Mouse (Mus musculus) retina, postnatal 1 day (tissue): ENCODE data around the gene Rufy3.
A peak's percentile ranks its signal among the peaks of the same experiment; 100 is the strongest.
"Not testable (repeated sequence)": the region's sequence is repeated elsewhere in the genome, so short reads cannot be mapped to it uniquely, and the experiment has no call there.

Experiments
- DNase-seq: peaks from one replicate; pipeline ENCODE4 v3.0.0-alpha.2; 2012

The Rufy3 gene

DNA sequence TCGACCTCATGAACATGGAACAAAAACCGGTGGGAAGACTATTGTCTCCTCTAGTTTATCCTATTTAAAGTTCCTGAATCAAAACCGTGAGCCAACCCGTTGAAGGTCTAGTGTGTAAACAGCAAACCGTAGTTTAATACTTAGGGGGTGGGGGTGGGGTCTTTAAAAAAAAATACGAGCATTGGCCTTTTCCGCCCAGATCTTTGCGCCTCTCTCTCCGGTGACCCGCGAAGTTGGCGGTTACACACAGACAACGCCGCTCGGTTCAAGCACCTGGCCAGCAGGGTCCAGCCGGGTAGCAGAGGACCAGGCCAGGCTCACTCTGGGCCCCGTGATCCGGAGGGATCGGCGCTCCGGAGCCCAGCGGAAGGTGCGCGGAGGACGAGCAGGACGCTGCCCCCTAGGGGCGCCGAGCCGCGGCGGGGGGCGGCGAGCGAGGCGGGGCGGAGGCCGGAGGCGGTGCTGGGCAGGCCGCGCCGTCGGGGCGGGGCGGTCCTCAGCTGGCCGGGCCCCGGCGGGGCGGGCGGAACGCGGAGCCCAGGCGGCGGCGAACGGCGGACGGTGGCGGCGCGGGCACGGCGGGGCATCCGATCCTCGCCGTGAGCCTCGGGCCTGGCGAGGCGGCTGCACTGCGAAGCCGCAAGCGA lies at the start of gene Rufy3:
TSS of gene Rufy3 (plus strand) at position 540 of the 647 bp plus-strand sequence.
- DNase-seq, result peak; percentile 89

DNA sequence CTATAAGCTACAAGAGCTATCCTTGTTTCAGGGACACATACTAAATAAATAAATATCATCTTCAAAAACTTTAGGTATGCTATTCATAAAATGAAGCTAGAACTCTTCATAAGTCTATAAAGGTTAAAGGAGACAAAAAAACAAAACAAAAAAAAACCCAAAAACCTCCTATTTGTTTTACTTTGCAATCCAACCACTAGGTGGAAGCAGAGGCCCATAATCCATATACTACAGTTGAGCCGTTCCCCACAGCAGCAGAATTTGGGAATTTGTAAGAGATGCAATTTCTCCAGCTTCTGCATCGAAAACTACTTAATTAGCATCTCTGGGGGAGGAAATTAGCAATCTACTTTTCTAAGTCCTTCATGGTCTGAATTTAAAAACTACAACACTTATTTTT lies 45.6 kb upstream of the Rufy3 start:
- DNase-seq, result peak; percentile 67

DNA sequence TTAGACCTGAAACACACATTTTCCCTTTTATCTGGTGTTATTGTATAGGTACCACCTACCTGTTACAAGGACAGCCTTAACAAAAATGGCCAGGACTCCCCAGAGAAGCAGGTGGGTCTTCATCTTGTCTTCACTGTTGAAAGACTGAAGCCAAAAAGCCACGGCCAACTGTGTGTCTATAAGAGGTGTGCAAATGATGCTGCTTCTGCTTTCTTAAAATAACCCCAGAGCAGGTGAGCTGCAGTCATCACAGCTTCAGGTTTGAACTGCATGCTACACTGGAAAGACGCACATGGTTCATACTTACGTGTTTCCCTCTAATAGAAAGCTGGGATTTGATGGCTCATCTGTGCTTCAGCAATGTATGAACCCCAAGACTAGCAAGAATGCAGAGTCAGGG lies 37.2 kb upstream of the Rufy3 start, which contains the start of gene Jchain:
TSS of gene Jchain (minus strand) at position 235 of the 400 bp plus-strand sequence.
- no peak for DNase-seq

DNA sequence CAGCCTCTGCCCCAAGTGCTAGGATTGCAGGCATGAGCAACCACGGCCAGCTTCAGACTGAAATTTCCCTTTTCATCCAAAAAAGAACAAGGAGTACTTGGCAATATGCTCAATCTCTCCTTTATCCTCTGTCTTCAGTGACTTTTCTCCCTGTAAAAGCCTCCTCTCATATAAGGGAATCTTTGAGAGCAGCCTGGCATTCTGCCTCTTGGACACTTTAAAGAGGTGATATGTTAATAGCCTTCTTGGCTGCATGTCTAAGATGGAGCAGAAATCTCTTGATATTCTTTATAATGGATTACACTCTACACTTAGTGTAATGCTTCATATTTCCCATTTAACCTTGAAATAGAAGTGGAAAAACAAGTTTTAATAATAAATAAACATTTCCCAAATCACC lies 33.9 kb upstream of the Rufy3 start:
- DNase-seq, result no peak

DNA sequence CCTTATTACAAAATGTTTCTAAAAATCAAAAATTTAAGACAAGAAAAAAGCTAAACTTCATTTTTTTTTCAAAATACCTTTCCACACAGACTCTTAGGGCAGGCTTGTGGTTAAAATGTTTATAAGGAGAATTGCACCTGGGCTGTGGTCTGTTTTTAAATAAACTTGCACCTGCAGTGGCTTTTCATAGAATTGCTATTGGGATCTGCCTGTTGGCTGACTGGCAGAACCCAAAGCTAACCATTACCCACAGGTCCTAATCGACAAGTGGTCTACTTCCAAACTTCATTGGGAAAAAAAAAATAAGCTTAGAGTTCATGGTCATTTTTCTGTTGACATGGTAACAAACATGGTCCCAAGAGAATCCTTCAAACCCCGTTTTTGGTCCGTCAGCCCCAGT lies 30.1 kb upstream of the Rufy3 start:
- no peak for DNase-seq

DNA sequence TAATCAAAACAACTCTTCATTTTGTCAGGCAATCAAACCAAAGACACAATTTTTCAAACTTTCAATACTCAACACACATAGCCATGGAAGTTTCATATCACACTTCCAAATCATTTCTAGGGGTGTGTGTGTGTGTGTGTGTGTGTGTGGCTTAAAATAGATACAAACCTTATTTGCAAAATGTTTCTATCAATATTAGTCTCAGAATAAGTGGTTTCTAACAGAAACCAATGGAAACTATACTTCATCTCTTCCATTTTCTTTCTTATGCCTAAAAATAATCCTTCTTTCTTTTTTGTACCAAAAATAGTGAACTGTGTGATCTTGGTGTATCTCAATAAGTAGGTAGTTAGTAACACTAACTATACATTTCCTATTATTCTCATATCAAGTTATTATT lies 24.0 kb upstream of the Rufy3 start:
- DNase-seq, result no peak

DNA sequence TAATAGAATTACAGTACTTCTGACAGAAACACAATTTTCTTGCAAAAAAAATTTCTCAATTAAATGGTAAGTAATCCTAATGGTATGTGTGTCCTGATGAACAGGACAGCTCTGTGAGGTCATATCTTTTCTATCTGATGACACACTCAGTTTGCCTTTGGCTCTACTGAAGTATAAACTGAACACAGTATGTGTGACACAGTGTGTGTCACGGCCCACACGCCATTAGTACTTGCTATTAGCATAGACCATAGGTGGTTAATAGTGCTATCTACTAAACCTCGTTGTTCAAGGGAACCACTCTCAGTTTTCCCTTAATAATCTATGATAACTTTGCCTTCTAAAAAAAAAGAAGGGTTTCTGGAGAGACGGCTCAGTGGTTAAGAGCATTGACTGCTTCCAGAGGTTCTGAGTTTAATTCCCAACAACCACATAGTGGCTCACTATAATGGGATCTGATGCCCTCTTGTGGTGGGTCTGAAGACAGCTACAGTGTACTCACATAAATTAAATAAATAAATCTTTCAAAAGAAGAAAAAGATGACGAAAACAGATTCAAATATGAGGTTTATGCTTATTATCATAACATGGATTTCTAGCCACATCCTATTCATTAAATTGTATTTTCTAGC lies 22.1 kb upstream of the Rufy3 start:
- DNase-seq, result peak; percentile 69

DNA sequence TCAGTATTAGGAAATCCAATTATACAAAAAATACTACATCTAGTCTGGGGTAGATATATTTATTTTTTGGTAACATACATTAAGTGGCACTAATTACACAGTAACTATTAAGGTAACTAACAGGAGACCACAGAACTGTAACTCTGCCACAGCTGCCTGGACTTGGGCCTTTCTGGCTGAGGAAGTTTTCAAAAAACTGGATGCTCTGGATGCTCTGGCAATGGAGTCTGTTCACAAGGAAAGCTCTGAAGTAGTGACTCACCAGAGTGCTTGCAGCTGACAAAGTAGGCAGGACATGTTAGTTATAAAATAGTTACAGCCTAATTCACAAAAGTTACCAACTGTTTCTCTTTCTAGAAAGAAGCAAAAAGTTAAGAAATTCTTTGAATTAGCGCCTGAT lies 20.4 kb upstream of the Rufy3 start:
- DNase-seq, result not testable (repeated sequence)

DNA sequence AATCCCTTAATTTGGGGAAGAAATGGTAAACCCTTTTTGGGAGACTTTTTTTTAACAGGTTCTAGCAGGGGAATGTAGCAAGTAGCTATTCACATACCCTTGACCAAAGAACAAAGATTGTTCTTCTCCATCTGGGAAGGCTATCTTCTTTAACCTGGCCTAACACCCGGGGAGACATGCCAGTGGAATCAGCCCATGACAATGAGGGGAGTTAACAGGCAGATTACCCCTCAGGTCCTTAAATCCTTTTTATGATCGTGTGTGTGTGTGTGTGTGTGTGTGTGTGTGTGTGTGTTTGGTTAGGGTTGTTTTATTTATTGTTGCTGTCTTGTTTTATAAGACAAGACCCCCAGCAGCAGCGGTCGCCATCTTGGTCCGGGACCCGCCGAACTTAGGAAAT lies 19.3 kb upstream of the Rufy3 start:
- DNase-seq, result no peak

DNA sequence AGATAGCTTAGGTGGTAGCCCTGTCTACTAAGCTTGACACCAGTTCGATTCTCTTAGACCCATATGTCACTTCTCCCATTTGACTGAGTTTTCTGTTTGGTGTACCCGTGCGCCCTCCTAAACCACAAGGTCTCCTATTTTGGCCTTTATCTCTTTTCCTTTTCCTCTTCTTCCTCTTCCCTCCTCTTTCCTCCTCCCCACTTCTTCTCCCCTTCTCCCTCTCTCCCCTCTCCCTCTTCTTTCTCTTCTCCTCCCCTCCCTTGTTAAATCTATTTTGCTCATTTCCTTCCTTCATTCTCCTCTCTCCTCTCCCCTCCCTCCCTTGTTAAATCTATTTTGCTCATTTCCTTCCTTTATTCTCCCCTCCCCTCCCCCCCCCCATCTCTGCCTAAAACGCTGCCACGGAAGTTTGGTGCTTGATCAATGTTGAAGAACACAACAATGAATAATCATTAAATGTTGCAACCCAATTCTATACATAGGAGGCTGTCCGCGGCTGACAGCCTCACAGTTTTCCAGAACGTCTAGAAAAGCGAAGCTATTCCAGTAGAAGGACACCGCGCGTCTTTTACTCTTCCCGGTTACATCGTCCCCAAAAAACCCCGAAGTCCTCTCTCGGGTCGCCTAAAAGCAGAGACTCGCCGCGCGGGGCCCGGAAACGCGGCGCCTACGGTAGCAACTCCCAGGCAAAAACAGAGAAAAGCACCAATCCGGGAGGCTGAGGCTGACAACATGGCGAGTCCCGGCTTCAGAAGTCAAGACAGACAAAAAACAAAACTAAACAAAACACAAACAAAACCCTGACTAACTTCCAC lies 11.4 kb upstream of the Rufy3 start:
- no peak for DNase-seq

DNA sequence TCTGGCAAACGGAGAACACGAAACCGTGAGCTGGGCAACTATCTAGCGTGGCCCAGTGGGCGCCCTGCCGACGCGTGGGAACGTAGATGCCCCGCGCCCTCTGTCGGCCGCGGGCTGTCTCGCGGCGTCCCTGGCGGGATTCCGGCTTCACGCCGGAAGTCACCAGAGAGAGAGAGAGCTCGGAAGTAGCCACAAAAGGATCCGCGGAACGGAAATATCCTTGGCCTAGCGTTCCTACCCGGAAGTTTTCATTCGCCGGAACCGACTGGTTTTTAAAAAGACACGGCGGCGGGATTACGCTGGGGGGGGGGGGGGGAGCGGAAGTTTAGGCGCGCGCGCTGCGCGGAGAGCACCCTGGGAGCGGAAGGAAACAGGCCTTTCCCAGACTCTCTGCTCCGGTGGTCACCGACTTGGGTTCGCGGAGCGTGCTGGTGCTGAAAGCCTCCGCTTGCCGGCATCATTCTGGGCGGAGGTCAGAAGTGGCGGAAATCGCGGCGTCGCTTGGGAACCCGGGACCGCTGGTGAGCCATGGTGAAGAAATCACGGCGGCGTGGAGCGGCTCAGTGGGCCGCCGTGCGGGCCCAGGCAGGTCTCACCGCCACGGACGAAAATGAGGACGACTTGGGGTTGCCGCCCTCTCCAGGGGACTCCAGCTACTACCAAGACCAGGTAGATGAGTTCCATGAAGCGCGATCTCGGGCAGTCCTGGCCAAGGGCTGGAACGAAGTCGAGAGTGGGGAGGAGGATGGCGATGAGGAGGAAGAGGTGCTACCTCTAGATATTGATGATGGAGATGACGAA lies 10.6 kb upstream of the Rufy3 start, which contains the start of gene Utp3:
TSS of gene Utp3 (plus strand) at position 377 of the 801 bp plus-strand sequence.
- DNase-seq, result peak; percentile 100

DNA sequence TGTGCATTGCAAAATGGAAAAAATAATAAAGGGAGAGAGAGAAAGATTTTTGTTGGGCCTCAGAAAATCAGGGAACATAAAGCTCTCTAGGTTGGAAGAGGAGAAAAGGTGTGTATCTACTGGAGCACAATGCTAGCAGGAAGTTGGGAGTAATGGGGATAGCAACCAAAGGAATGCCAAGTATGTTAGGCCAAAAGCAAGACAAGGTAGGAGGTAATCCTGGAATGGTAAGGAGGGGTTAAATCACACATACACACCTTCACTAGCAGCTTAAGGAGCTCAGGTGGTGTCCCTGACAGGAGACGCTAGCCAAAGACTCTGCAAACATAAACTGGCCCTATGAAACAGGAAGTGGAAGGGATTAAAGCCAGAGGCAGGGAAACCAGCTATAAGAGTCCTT lies 5.8 kb upstream of the Rufy3 start:
- DNase-seq, result no peak

DNA sequence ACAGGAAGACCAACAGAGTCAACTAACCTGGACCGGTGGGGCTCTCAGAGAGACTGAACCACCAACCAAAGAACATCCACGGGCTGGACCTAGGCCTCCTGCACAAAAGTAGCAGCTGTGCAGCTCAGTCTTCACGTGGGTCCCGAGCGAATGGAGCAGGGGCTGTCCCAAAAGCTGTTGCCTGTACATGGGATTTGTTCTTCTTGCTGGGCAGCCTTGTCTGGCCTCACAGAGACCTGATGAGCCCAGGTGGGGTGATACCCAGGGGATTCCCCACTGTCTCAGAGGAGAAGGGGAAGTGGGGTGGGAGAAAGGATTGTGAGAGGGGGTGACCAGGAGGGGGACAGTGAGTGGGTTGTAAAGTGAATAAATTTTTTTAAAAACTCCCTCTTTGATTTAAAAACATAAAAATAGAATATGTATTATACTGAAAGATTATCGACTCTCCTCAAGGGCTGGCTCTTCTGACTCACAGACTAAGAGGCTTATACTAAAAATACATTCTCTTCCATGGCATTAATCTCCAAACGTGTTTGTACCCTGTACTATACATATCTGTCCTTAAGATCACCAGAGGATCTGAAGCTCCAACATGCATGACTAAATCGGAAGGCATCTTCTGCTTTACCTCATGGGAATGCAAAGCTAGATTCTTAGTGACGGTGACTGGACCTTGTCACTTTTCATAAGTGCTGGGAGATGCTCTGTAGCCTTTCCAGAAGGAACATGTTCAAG lies 3.6 kb upstream of the Rufy3 start:
- no peak for DNase-seq

DNA sequence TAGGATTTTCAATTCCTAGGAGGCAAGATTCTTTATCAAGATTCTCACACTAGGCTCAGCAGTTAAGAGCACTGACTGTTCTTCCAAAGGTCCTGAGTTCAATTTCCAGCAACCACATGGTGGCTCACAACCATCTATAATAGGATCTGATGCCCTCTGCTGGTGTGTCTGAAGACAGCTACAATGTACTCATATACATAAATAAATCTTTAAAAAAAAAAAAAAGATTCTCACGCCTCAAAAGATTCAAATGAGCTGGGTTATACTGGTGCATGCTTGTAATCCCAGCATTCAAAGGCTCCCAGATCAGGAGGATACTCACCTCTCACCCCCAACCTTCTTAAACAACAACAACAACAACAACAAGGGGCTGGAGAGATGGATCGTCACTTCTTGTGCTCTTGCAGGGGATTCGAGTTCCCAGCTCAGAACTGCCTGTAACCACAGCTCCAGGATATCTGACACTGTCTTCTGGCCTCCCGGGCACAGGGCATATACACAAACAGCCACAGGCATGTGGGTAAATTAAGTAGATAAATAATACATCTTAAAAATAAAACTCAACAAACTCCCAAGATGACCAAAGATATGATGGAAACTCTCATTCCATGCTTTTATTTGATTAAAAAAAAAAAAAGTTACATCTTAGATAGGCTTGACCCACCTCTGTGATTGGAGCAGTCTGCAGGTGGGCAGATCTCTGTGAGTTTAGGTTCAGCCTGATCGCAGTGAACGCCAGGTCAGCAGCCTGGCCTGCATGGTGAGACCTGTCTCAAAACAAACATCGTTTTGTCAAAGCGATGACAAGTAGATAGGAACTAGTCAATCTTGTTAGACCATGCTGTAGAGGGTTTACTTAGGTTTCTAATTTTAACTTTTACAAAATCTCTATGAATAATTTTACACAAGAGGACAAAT lies 1.7 kb upstream of the Rufy3 start:
- DNase-seq, result no peak

DNA sequence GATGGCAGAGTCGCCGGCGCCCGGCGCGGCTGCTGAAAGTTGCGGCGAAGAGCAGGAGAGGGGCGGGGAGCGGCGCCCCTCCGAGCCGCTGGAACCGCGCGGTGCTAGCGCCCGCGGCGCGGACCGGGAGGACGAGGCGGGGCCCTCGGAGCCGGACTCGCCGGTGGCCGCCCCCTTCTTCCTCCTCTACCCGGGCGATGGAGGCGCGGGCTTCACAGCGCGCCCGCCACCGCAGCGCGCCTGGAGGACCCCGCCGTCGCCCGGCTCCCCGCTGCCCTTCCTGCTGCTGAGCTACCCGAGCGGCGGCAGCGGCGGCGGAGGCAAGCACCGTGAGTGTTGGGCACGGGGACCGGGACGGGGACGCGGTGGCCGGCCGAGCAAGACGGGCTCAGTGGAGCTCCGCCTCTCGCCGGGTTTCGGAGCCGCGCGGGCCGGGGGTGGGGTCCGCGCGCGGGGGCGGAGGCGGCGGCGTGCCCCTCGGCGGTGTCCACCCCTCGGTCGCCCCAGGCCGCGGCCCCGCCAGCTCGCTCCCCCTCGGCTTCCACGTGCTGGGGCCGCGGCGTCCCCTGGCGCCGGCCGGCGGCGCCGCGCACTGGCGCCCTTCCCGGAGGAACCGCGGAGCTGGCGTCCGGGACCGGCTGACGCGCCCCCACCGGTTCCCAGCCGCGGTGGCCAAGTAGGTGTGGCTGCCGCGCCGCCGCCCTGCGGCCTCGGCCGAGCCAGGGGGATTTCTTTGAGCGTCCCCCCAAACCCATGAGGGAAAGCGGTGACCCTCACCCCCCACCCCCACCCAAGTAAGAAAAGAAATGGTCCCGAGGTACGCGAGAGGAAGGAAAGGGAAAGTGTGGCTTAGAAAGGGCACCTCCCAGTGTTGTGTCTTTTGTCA lies 551 bp downstream of the Rufy3 start:
- DNase-seq, result peak; percentile 74

DNA sequence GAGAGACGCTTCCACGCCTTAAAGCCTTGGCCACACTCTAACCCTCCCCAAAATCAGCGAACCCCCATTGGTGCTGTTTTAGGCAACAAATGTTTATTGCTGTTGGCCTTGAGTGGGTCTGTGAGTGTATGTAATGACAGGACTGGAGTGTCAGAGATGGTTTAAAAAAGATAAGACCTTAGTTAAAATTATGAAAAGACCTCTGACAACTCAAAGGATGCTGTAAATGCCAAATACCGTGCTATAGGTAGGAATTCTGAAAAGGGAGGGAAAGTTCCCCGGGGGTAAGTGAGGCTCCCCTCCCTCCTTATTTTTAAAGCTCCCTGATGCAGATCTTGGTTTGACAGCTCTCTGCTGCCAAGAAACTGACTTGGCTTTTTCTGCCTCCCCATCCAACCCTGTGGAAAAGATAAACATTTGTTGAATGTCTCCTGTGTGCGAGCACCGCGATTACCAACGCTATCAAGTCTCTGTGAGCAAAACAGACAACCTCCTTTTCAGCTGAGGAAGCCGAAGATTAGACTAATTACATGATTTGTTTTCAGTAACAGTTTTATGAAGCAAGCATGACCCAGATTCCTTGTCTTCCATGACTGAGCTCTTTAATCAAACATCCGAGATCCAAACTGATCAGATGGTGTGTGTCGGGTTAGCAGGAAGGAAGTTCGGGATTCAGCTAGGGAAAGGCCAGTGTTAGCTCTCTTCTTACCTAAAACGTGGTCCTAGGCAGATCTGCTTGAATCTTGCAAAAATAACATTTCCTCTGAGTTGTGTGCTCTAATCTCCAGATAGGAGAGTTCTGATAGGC lies 1.4 kb downstream of the Rufy3 start:
- peak; percentile 39 for DNase-seq

DNA sequence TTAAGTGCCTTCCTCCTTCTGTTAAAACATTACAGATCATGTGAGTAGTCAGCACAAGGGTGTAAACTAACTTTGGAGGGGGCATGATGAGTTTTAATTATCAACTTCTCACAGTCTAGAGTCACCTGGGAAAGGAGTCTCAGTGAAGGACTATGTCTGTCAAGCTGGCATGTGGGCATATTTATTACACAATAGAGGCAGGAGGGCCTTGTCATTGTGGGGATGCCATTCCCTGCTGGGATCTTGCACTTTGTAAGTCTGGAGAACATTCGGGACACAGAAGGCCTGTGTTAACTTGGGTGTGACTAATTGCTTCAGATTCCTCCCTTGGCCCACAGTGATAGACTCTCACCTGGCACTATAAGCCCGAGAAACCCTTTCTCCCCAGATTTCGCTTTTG lies 4.7 kb downstream of the Rufy3 start:
- no peak for DNase-seq

DNA sequence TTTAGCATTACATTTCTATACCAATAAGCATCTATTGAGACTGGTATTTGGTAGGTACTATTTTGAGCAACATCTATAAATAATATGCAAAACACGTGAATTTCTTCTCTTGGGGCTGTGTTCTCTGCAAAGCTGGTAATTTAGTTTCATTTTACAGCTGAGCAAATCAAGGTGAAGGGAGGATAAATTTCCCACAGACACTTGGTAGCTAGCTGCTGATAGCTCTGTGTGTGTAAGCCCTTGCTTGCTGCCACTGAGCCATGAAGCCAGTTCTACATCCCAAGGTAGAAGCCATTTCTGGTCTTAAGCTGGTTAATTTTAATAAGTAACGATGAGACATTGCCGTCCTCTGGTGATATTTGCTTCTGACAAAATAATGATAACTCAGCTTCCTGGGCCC lies 10.0 kb downstream of the Rufy3 start:
- DNase-seq, result no peak
